Comparison of ENCODE assay signal across 7 mouse cellular contexts in genomic region chr11:119524545-119524949, GRCm38 (mm10). TPM values are rescaled to one million over a fixed set of nuclear protein-coding genes. Genes with fewer than 3 reads are reported as not detected.
DNase-seq lines count a peak whose midpoint lies in the region; ATAC-seq and TF ChIP-seq lines count a peak whose summit lies in the region.

No protein-coding gene starts in this region.

- TF ChIP-seq CTCF in bone marrow macrophage, adult 2 months (IDR thresholded peaks at IDR 0.05; ENCODE audit: low read depth, low read length), result no peak

- H3K36me3 ChIP-seq in embryonic facial prominence, embryonic 15.5 days, result no peaks in the 10 kb centered on the region
- H3K36me3 ChIP-seq in heart, embryonic 10.5 days, result no peaks in the 10 kb centered on the region
- no peaks in the 10 kb centered on the region for H3K36me3 ChIP-seq in liver, embryonic 12.5 days

- no peak overlapping the region for H3K27ac ChIP-seq in bone marrow macrophage, adult 2 months (ENCODE audit: insufficient read depth, low read depth, low read length)
- 0 out of 2 replicates have a peak overlapping the region, but pooled peaks have one; percentile 28 for H3K27ac ChIP-seq in embryonic facial prominence, embryonic 15.5 days (replicated peaks)
- H3K27ac ChIP-seq in heart, embryonic 10.5 days, result peak overlapping the region; percentile 86
- H3K27ac ChIP-seq in liver, embryonic 12.5 days, result no peak overlapping the region

- no peaks in the 10 kb centered on the region for H3K9me3 ChIP-seq in embryonic facial prominence, embryonic 15.5 days (replicated peaks)
- H3K9me3 ChIP-seq in heart, embryonic 10.5 days, result no peaks in the 10 kb centered on the region
- H3K9me3 ChIP-seq in liver, embryonic 12.5 days (replicated peaks), result no peaks in the 10 kb centered on the region

- peak; percentile 92 for ATAC-seq in embryonic facial prominence, embryonic 15.5 days (ENCODE audit: insufficient number of reproducible peaks, low FRiP score, low TSS enrichment, low read depth)
- ATAC-seq in liver, embryonic 12.5 days, result peak; percentile 92

- no peak for TF ChIP-seq POLR2A in bone marrow macrophage, adult 2 months (IDR thresholded peaks at IDR 0.05; ENCODE audit: borderline replicate concordance, low read depth, low read length)

- H3K9ac ChIP-seq in embryonic facial prominence, embryonic 15.5 days, result peak overlapping the region; percentile 39; the same call in 1 of the 2 replicates
- peak overlapping the region; percentile 60; the same call in 1 of the 2 replicates for H3K9ac ChIP-seq in liver, embryonic 12.5 days

- H3K4me3 ChIP-seq in bone marrow macrophage, adult 2 months (ENCODE audit: insufficient read depth, low read length), result peak overlapping the region; percentile 34
- peak overlapping the region; percentile 53 for H3K4me3 ChIP-seq in embryonic facial prominence, embryonic 15.5 days (replicated peaks)
- peak overlapping the region; percentile 72 for H3K4me3 ChIP-seq in heart, embryonic 10.5 days
- peak overlapping the region; percentile 55 for H3K4me3 ChIP-seq in liver, embryonic 12.5 days

- peak overlapping the region; percentile 76 for H3K4me2 ChIP-seq in embryonic facial prominence, embryonic 15.5 days (replicated peaks)
- H3K4me2 ChIP-seq in liver, embryonic 12.5 days, result peak overlapping the region; percentile 80

- WGBS in embryonic facial prominence, embryonic 15.5 days, result under 1% methylated on average over 33 of the region's 33 CpGs
- WGBS in heart, embryonic 10.5 days, result 2% methylated on average over 33 of the region's 33 CpGs
- 3% methylated on average over 33 of the region's 33 CpGs for WGBS in liver, embryonic 12.5 days (ENCODE audit: insufficient replicate concordance)

- 0 out of 2 replicates have a peak, but pooled peaks cover 2% of the 10 kb centered on the region for H3K4me1 ChIP-seq in bone marrow macrophage, adult 2 months (ENCODE audit: control insufficient read depth, insufficient read depth, low read length)
- peaks cover 5% of the 10 kb centered on the region for H3K4me1 ChIP-seq in embryonic facial prominence, embryonic 15.5 days
- H3K4me1 ChIP-seq in heart, embryonic 10.5 days, result peaks cover 6% of the 10 kb centered on the region
- H3K4me1 ChIP-seq in liver, embryonic 12.5 days, result peaks cover 9% of the 10 kb centered on the region; the same call in 1 of the 2 replicates

- DNase-seq in heart, embryonic 10.5 days (ENCODE audit: low spot score), result peak; percentile 97
- DNase-seq in kidney, adult 9 months, result peak; percentile 87
- DNase-seq in naive thymus-derived CD4-positive, alpha-beta T cell, adult 2 months (ENCODE audit: low read depth), result peak; percentile 89
- DNase-seq in spleen, postnatal 4 days (ENCODE audit: low spot score in 2 of 2), result peak; percentile 73 to 87

- no peaks in the 10 kb centered on the region for H3K27me3 ChIP-seq in embryonic facial prominence, embryonic 15.5 days
- H3K27me3 ChIP-seq in heart, embryonic 10.5 days (ENCODE audit: insufficient read depth, poor library complexity, severe bottlenecking), result 0 out of 2 replicates have a peak, but pooled peaks cover 3% of the 10 kb centered on the region
- H3K27me3 ChIP-seq in liver, embryonic 12.5 days (replicated peaks), result peaks cover 21% of the 10 kb centered on the region

RNA-seq across cellular contexts. Expression of gene Nptx1, which starts 23.0 kb away (rescaled TPM):
- 0.21 and 0.40 TPM in 2 replicates for polyA plus RNA-seq in bone marrow macrophage, adult 2 months (2012; ENCODE audit: insufficient read depth, insufficient read length, missing spikeins)
- 1.2 and 1.3 TPM in 2 replicates for polyA plus RNA-seq in embryonic facial prominence, embryonic 15.5 days (2015; fragmentation: Nextera tagmentation; extraction: Ambion mirVana)
- 0.49 and 0.88 TPM in 2 replicates for polyA plus RNA-seq in heart, embryonic 10.5 days (2016; fragmentation: Nextera tagmentation; extraction: Ambion mirVana)
- 0.04 and 0.06 TPM in 2 replicates for polyA plus RNA-seq in liver, embryonic 12.5 days (2016; fragmentation: Nextera tagmentation; extraction: Ambion mirVana)

RNA-seq across cellular contexts. Expression of gene Endov, which starts 33.4 kb away (rescaled TPM):
- 7.0 and 7.7 TPM in 2 replicates for polyA plus RNA-seq in bone marrow macrophage, adult 2 months (2012; ENCODE audit: insufficient read depth, insufficient read length, missing spikeins)
- 13.1 and 18.6 TPM in 2 replicates for polyA plus RNA-seq in embryonic facial prominence, embryonic 15.5 days (2015; fragmentation: Nextera tagmentation; extraction: Ambion mirVana)
- polyA plus RNA-seq in heart, embryonic 10.5 days (2016; fragmentation: Nextera tagmentation; extraction: Ambion mirVana), result 16.2 and 17.2 TPM in 2 replicates
- polyA plus RNA-seq in liver, embryonic 12.5 days (2016; fragmentation: Nextera tagmentation; extraction: Ambion mirVana), result 7.9 and 10.5 TPM in 2 replicates

Comparison
In these comparisons a context has a peak if more than half of its experiments do, and no peak if none do; other contexts are left out.
1. H3K27ac ChIP-seq: peak in embryonic facial prominence, embryonic 15.5 days (single experiment) and heart, embryonic 10.5 days (single experiment); none in bone marrow macrophage, adult 2 months (single experiment) and liver, embryonic 12.5 days (single experiment).
2. Peak in every context shown above with its lines, with median percentiles within 50 percentile points of each other: H3K4me3 ChIP-seq and DNase-seq.